Mouse (Mus musculus): ENCODE results near the gene Fsd1l. TPM values are rescaled to one million over a fixed set of nuclear protein-coding genes. Genes with fewer than 3 reads are reported as not detected.
A peak's percentile ranks its signal among the peaks of the same experiment; 100 is the strongest.

Gene Fsd1l
- 10 to 100 TPM; 45.9 to 54.0 TPM for total RNA-seq (2021)

- intact Hi-C loops (cut with DNase I) = no loop called here
- DNase-seq (ENCODE audit: extremely low spot score in 1 of 2, low spot score in 2 of 2) = peak; percentile 65 to 89
Measured at GRCm38 (mm10) chr4:53631316-53632010, at the start of gene Fsd1l. Gene Fsd1l, plus strand, starts transcription at chr4:53631471.

- intact Hi-C loops (cut with DNase I) = no loop called here
- DNase-seq (ENCODE audit: extremely low spot score in 1 of 2, low spot score in 2 of 2) = no peak
Measured at GRCm38 (mm10) chr4:53587676-53588075, 43.6 kb upstream of the Fsd1l start.

GRCm38 (mm10) chr4:53588936-53589335, 42.3 kb upstream of the Fsd1l start:
- intact Hi-C loops (cut with DNase I) = no loop called here

GRCm38 (mm10) chr4:53589466-53589865, 41.8 kb upstream of the Fsd1l start:
- intact Hi-C loops (cut with DNase I) = no loop called here
- DNase-seq (ENCODE audit: extremely low spot score in 1 of 2, low spot score in 2 of 2) = no peak

More at GRCm38 (mm10) chr4:53588936-53589335, 42.3 kb upstream of the Fsd1l start:
- no peak for DNase-seq (ENCODE audit: extremely low spot score in 1 of 2, low spot score in 2 of 2)

- intact Hi-C loops (cut with DNase I) = loop anchor here (5.0 kb wide), 4 partner anchors 148 to 558 kb away; partner anchors contain the start of gene Slc44a1
- DNase-seq (ENCODE audit: extremely low spot score in 1 of 2, low spot score in 2 of 2) = no peak
Measured at GRCm38 (mm10) chr4:53590163-53590562, 41.1 kb upstream of the Fsd1l start.

- intact Hi-C loops (cut with DNase I) = loop anchor here (5.0 kb wide), 4 partner anchors 149 to 559 kb away; partner anchors contain the start of gene Slc44a1
- no peak for DNase-seq (ENCODE audit: extremely low spot score in 1 of 2, low spot score in 2 of 2)
Measured at GRCm38 (mm10) chr4:53590691-53591447, 40.4 kb upstream of the Fsd1l start.

- intact Hi-C loops (cut with DNase I) = loop anchor here (5.0 kb wide), 4 partner anchors 149 to 559 kb away; partner anchors contain the start of gene Slc44a1
- no peak for DNase-seq (ENCODE audit: extremely low spot score in 1 of 2, low spot score in 2 of 2)
Measured at GRCm38 (mm10) chr4:53591536-53591935, 39.7 kb upstream of the Fsd1l start.

- DNase-seq (ENCODE audit: extremely low spot score in 1 of 2, low spot score in 2 of 2) = no peak
- intact Hi-C loops (cut with DNase I) = loop anchor here (5.0 kb wide), 4 partner anchors 150 to 560 kb away; partner anchors contain the start of gene Slc44a1
Measured at GRCm38 (mm10) chr4:53591941-53592340, 39.3 kb upstream of the Fsd1l start.

- DNase-seq (ENCODE audit: extremely low spot score in 1 of 2, low spot score in 2 of 2) = peak in 1 of 2 experiments; percentile 64
- intact Hi-C loops (cut with DNase I) = loop anchor here (5.0 kb wide), 4 partner anchors 150 to 560 kb away; partner anchors contain the start of gene Slc44a1
Measured at GRCm38 (mm10) chr4:53592386-53592785, 38.9 kb upstream of the Fsd1l start.

GRCm38 (mm10) chr4:53594204-53594603, 37.1 kb upstream of the Fsd1l start:
- DNase-seq (ENCODE audit: extremely low spot score in 1 of 2, low spot score in 2 of 2) = peak; percentile 55 to 76
- intact Hi-C loops (cut with DNase I) = loop anchor here (5.0 kb wide), 4 partner anchors 152 to 562 kb away; partner anchors contain the start of gene Slc44a1

GRCm38 (mm10) chr4:53595246-53596062, 35.8 kb upstream of the Fsd1l start:
- no peak for DNase-seq (ENCODE audit: extremely low spot score in 1 of 2, low spot score in 2 of 2)
- intact Hi-C loops (cut with DNase I) = no loop called here

GRCm38 (mm10) chr4:53596063-53596895, 35.0 kb upstream of the Fsd1l start:
- intact Hi-C loops (cut with DNase I) = no loop called here
- DNase-seq (ENCODE audit: extremely low spot score in 1 of 2, low spot score in 2 of 2) = no peak

GRCm38 (mm10) chr4:53600462-53600861, 30.8 kb upstream of the Fsd1l start:
- DNase-seq (ENCODE audit: extremely low spot score in 1 of 2, low spot score in 2 of 2) = no peak

GRCm38 (mm10) chr4:53614576-53615225, 16.6 kb upstream of the Fsd1l start:
- intact Hi-C loops (cut with DNase I) = no loop called here
- no peak for DNase-seq (ENCODE audit: extremely low spot score in 1 of 2, low spot score in 2 of 2)

More at GRCm38 (mm10) chr4:53600462-53600861, 30.8 kb upstream of the Fsd1l start:
- intact Hi-C loops (cut with DNase I) = no loop called here

- no peak for DNase-seq (ENCODE audit: extremely low spot score in 1 of 2, low spot score in 2 of 2)
- intact Hi-C loops (cut with DNase I) = no loop called here
Measured at GRCm38 (mm10) chr4:53617968-53618367, 13.3 kb upstream of the Fsd1l start.

GRCm38 (mm10) chr4:53620104-53620503, 11.2 kb upstream of the Fsd1l start:
- no peak for DNase-seq (ENCODE audit: extremely low spot score in 1 of 2, low spot score in 2 of 2)
- intact Hi-C loops (cut with DNase I) = no loop called here

GRCm38 (mm10) chr4:53621084-53621483, 10.2 kb upstream of the Fsd1l start:
- intact Hi-C loops (cut with DNase I) = no loop called here
- no peak for DNase-seq (ENCODE audit: extremely low spot score in 1 of 2, low spot score in 2 of 2)
